Mouse (Mus musculus): ENCODE measurements around the gene Fam19a4. TPM values are rescaled to one million over a fixed set of nuclear protein-coding genes. Genes with fewer than 3 reads are reported as not detected.
"Not testable (repeated sequence)": the region's sequence is repeated elsewhere in the genome, so short reads cannot be mapped to it uniquely, and the experiment has no call there.

Fam19a4 gene
- total RNA-seq, 2 experiments from 2014 or later, result not detected

DNA sequence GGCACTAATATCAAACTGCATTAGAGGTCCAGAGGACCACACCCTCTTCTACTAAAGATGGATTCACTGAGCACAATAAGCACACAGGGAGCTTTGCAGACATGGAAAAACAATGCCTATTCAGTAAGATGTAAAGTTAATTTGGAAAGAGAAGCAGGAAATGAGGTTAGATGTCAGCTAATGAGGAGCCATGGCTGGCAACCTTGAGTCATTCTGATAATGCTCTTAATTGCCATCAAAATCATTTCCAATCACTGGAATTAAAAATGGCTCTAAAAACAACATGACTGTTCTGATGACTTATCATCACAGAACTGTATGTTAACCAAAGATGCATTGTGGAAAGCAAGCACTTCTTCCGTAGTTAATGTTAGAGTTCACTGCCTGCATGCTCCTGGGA lies 68.5 kb downstream of the Fam19a4 start:
- no peak for DNase-seq
- intact Hi-C loops (cut with DNase I), result no loop called here

- DNase-seq, result no peak
- intact Hi-C loops (cut with DNase I), result no loop called here
Measured at GRCm38 (mm10) chr6:96977537-96977936, 82.7 kb downstream of the Fam19a4 start.

GRCm38 (mm10) chr6:96944796-96945195 lies 115.4 kb downstream of the Fam19a4 start:
- intact Hi-C loops (cut with DNase I), result no loop called here
- peak in 1 of 2 experiments; percentile 21 for DNase-seq

- no peak for DNase-seq
Measured at GRCm38 (mm10) chr6:96935776-96936175, 124.4 kb downstream of the Fam19a4 start.

DNA sequence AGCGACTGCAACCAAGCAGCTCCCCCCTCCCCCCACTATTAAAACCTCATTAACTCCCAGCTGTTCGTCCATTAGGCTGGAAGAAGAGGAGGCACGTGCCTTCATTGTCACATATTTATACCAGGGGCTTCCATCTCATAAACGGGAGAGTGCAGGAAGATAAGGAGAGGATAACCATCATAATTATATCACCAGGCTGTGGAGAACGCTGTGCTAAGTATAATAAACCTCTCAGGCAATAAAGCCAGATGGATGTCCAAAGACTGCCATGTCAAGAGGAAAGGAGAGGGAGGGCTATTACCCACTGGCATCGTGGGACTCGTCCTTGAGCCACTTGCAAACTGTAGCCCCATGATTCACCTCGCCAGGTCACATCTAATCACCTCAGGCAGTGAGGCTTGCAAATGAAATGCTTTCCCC lies 151.1 kb downstream of the Fam19a4 start:
- intact Hi-C loops (cut with DNase I), result no loop called here
- no peak for DNase-seq

More at GRCm38 (mm10) chr6:96935776-96936175, 124.4 kb downstream of the Fam19a4 start:
- intact Hi-C loops (cut with DNase I), result no loop called here

DNA sequence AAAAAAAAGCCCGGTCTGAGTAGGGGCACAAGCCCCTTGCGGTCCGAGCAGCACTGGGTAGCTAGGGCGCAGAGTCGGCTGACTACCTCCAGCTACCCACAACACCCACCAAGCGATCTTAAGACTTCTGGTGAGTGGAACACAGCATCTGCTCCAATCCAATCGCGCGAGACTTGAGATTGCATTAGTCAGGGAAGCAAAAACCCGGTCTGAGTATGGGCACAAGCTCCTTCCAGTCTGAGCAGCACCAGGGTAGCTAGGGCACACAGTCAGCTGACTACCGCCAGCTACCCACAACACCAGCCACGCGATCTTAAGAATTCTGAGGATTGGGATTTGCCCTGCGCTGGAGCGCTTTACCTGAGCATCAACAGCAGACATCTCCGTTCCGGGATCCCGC lies 183.1 kb downstream of the Fam19a4 start:
- intact Hi-C loops (cut with DNase I), result not testable (repeated sequence)

GRCm38 (mm10) chr6:96876651-96877050 lies 183.6 kb downstream of the Fam19a4 start:
- not testable (repeated sequence) for DNase-seq

More for the DNA sequence above, 183.1 kb downstream of the Fam19a4 start:
- DNase-seq, result not testable (repeated sequence)

DNA sequence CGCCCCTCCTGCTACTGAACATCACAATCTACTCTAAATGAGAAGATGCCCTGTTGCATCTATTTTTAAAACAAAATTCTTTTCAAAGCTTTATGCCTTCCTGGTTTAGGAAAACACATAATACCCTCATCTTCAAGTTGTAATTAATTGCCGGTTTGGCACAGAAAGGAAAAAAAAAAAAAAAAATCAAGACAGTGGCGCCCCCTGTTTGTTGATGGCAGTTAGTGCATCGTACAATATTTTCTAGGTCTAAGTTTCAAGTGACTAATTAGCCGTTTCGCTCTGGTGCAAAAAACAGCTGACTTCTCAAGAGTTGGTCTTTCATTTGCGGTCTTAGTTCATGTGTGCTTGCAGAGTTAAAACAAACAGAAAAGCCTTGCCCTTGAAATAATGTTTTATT lies 207.1 kb downstream of the Fam19a4 start:
- no peak for DNase-seq
- intact Hi-C loops (cut with DNase I), result no loop called here

More at GRCm38 (mm10) chr6:96876651-96877050, 183.6 kb downstream of the Fam19a4 start:
- intact Hi-C loops (cut with DNase I), result not testable (repeated sequence)

DNA sequence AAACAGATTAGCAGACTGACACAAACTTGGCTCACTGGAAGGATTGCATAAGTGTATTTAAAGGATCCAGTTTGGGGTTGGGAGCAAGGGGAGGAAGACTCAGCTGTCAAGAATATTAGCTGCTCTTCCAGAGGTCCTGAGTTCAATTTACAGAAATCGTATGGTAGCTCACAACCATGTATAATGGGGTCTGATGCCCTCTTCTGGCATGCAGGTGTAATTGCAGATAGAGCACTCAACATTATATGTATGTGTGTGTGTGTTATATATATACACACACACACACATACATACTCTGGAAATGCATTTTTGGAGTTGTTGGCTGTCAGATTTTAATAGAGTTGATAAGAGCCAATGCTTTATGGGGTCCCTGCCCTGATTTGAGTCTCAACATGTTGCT lies 216.3 kb downstream of the Fam19a4 start:
- intact Hi-C loops (cut with DNase I), result no loop called here
- DNase-seq, result no peak

DNA sequence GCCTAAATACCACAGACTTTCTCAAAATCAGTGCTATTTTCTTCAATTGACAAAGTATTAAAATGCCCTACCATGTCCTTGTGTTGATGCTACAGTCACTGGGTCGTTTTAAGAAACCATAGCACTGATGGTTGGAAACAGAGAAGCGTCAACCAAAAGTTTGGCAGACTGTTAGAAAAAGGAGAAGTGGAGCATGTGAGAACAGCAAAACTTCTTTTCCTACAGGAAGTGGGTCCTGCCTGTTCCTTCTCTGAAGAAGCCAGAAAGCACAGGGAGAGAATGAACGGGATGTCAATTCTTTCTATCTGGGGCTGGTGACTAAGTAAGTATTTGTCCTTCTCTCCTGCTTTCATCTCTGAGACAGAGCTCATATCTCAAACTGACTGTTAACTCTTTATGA lies 219.6 kb downstream of the Fam19a4 start:
- intact Hi-C loops (cut with DNase I), result no loop called here
- no peak for DNase-seq

GRCm38 (mm10) chr6:96826626-96827025 lies 233.6 kb downstream of the Fam19a4 start:
- no peak for DNase-seq
- intact Hi-C loops (cut with DNase I), result no loop called here

DNA sequence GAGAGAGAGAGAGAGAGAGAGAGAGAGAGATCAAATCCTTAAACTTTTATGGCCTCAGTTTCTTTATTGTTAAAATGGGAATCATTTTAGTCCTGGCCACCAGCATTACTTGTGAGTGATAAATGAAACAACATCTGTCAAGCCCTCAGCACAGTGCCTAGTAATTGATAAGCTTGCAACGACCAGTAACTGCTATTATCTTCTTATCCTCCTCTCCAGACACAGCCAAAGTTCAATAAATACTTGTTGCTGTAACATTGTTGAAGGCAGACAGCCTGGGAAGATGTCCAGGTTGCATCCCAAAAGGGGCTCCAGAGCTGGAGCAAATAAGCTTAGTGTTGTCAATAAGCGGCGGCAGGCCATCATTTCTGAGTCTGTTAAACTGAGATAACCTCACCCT lies 257.2 kb downstream of the Fam19a4 start:
- intact Hi-C loops (cut with DNase I), result no loop called here
- no peak for DNase-seq

DNA sequence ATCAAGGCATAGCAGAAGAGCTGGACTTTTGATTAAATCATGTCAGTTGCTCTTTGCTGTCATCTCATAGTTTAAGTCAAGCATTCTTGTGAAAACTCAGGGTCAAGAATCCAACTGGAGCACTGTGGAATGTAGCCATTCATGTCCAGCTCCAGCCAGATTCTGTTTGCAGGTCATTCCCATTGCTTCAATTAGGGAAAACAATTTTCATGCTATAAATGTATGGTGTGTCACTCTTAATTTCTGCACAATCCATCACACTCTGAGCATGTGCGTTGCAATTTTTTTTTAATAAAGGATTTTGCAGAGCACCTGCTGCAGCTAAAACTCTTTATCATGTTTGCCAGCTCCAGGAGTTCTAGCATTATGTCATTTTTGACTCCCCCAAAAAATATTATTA lies 261.5 kb downstream of the Fam19a4 start:
- intact Hi-C loops (cut with DNase I), result no loop called here
- DNase-seq, result no peak

- no peak for DNase-seq
- intact Hi-C loops (cut with DNase I), result no loop called here
Measured at GRCm38 (mm10) chr6:96797451-96797850, 262.8 kb downstream of the Fam19a4 start.

Other genes with a start within 250 kb of the Fam19a4 start
- 10 to 100 TPM; 15.7 to 16.6 TPM for gene Eogt, start 88.8 kb upstream of the Fam19a4 start, total RNA-seq (2021)
- gene Tmf1, start 118.7 kb upstream of the Fam19a4 start, total RNA-seq (2021), result 10 to 100 TPM; 32.1 to 34.7 TPM
- gene Uba3, start 145.2 kb upstream of the Fam19a4 start, total RNA-seq (2021), result 10 to 100 TPM; 66.9 to 71.9 TPM
- 100 to 1,000 TPM; 103 to 110 TPM for gene Arl6ip5, start 150.3 kb upstream of the Fam19a4 start, total RNA-seq (2021)
- 10 to 100 TPM; 50.2 to 55.6 TPM for gene Lmod3, start 192.3 kb upstream of the Fam19a4 start, total RNA-seq (2021)